Comparison of ENCODE assay signal across 8 mouse cellular contexts in genomic region chr10:83543439-83544102, GRCm38 (mm10). TPM values are rescaled to one million over a fixed set of nuclear protein-coding genes. Genes with fewer than 3 reads are reported as not detected.
DNase-seq lines count a peak whose midpoint lies in the region; ATAC-seq and TF ChIP-seq lines count a peak whose summit lies in the region.

Gene Washc4, plus strand, starts transcription at chr10:83543752.

- no peaks in the 10 kb centered on the region for H3K9me3 ChIP-seq in embryonic facial prominence, embryonic 13.5 days
- no peaks in the 10 kb centered on the region for H3K9me3 ChIP-seq in limb, embryonic 14.5 days (ENCODE audit: control insufficient read depth, low read length)
- H3K9me3 ChIP-seq in midbrain, postnatal 0 days (ENCODE audit: low read length) = no peaks in the 10 kb centered on the region

- H3K4me3 ChIP-seq in embryonic facial prominence, embryonic 13.5 days = peak within 1 kb of the TSS; percentile 66
- H3K4me3 ChIP-seq in limb, embryonic 14.5 days (replicated peaks; ENCODE audit: low read length) = peak within 1 kb of the TSS; percentile 97
- H3K4me3 ChIP-seq in midbrain, postnatal 0 days (ENCODE audit: low read depth, low read length) = peak within 1 kb of the TSS; percentile 77

- TF ChIP-seq POLR2A in limb, embryonic 14.5 days (IDR thresholded peaks at IDR 0.05; ENCODE audit: borderline replicate concordance, extremely low read depth, insufficient read depth, insufficient read length) = peak; percentile 99

- peak within 1 kb of the TSS; percentile 66 for H3K4me2 ChIP-seq in embryonic facial prominence, embryonic 13.5 days
- peak within 1 kb of the TSS; percentile 67 for H3K4me2 ChIP-seq in limb, embryonic 14.5 days (replicated peaks; ENCODE audit: low read depth, low read length, severe bottlenecking)
- H3K4me2 ChIP-seq in midbrain, postnatal 0 days (ENCODE audit: low read depth, low read length, poor library complexity, severe bottlenecking) = peak within 1 kb of the TSS; percentile 44

- no peaks in the 10 kb centered on the region for H3K27me3 ChIP-seq in embryonic facial prominence, embryonic 13.5 days
- H3K27me3 ChIP-seq in limb, embryonic 14.5 days (ENCODE audit: control insufficient read depth, insufficient read depth, low read length) = no peaks in the 10 kb centered on the region
- no peaks in the 10 kb centered on the region for H3K27me3 ChIP-seq in midbrain, postnatal 0 days (ENCODE audit: insufficient read depth, low read length)

- H3K4me1 ChIP-seq in embryonic facial prominence, embryonic 13.5 days = peaks cover 8% of the 10 kb centered on the region
- peaks cover 10% of the 10 kb centered on the region for H3K4me1 ChIP-seq in limb, embryonic 14.5 days (ENCODE audit: control insufficient read depth, insufficient read depth, low read length)
- H3K4me1 ChIP-seq in midbrain, postnatal 0 days (ENCODE audit: insufficient read depth, low read length) = peaks cover 7% of the 10 kb centered on the region; the same call in 1 of the 2 replicates

- peak within 1 kb of the TSS; percentile 89 for H3K27ac ChIP-seq in embryonic facial prominence, embryonic 13.5 days
- peak within 1 kb of the TSS; percentile 89 for H3K27ac ChIP-seq in limb, embryonic 14.5 days (replicated peaks; ENCODE audit: low read depth, low read length)
- H3K27ac ChIP-seq in midbrain, postnatal 0 days (ENCODE audit: low read depth, low read length) = peak within 1 kb of the TSS; percentile 91

- TF ChIP-seq CTCF in midbrain, postnatal 0 days (IDR thresholded peaks at IDR 0.05) = no peak

- peaks cover 10% of the 10 kb centered on the region for H3K36me3 ChIP-seq in embryonic facial prominence, embryonic 13.5 days
- peaks cover 9% of the 10 kb centered on the region for H3K36me3 ChIP-seq in limb, embryonic 14.5 days (ENCODE audit: control insufficient read depth, insufficient read depth, low read length)
- no peaks in the 10 kb centered on the region for H3K36me3 ChIP-seq in midbrain, postnatal 0 days (ENCODE audit: insufficient read depth, low read length)

- H3K9ac ChIP-seq in embryonic facial prominence, embryonic 13.5 days = peak within 1 kb of the TSS; percentile 87
- H3K9ac ChIP-seq in limb, embryonic 14.5 days (ENCODE audit: low read depth, low read length, severe bottlenecking) = peak within 1 kb of the TSS; percentile 92
- peak within 1 kb of the TSS; percentile 81 for H3K9ac ChIP-seq in midbrain, postnatal 0 days (replicated peaks; ENCODE audit: low read length, poor library complexity, severe bottlenecking)

- WGBS in embryonic facial prominence, embryonic 13.5 days = 1% methylated on average over 49 of the region's 49 CpGs
- 2% methylated on average over 24 of the region's 49 CpGs for WGBS in limb, embryonic 14.5 days
- 2% methylated on average over 47 of the region's 49 CpGs for WGBS in midbrain, postnatal 0 days

- peak; percentile 93 for DNase-seq in 3134 (ENCODE audit: extremely low read depth, insufficient read length, low spot score)
- DNase-seq in adrenal gland, postnatal 36 days = peak; percentile 98 to 99
- DNase-seq in heart, adult 8-10 months (ENCODE audit: low spot score) = peak; percentile 95
- peak; percentile 95 for DNase-seq in kidney, adult 9 months
- peak; percentile 93 for DNase-seq in limb, embryonic 14.5 days (ENCODE audit: low spot score)
- DNase-seq in midbrain, postnatal 0 days (ENCODE audit: low spot score) = peak; percentile 96
- DNase-seq in spleen, postnatal 14 days (ENCODE audit: low spot score in 2 of 2) = peak; percentile 83 to 92

- ATAC-seq in embryonic facial prominence, embryonic 13.5 days (ENCODE audit: insufficient number of reproducible peaks, insufficient read depth, low FRiP score, low TSS enrichment, low read depth) = peak; percentile 97
- peak; percentile 99 for ATAC-seq in limb, embryonic 14.5 days (ENCODE audit: low FRiP score, low read depth)
- peak; percentile 99 for ATAC-seq in midbrain, postnatal 0 days (ENCODE audit: low FRiP score)

RNA-seq across cellular contexts. Expression of gene Washc4, which starts in this region (rescaled TPM):
- total RNA-seq in adrenal gland, postnatal 36 days (2021) = 10 to 100 TPM; 26.1 to 29.8 TPM
- polyA plus RNA-seq in embryonic facial prominence, embryonic 13.5 days (2015; fragmentation: Nextera tagmentation; extraction: Ambion mirVana) = 41.6 and 45.7 TPM in 2 replicates
- 10 to 100 TPM; 12.3 to 14.9 (median 12.9) TPM for total RNA-seq in heart, adult 8-10 months (2022)
- 14.2 and 16.4 TPM in 2 replicates for polyA plus RNA-seq in limb, embryonic 14.5 days (2012; rRNA removed)
- polyA plus RNA-seq in limb, embryonic 14.5 days (2014; fragmentation: Nextera tagmentation; extraction: Ambion mirVana) = 36.2 and 39.3 TPM in 2 replicates
- 16.5 and 25.4 TPM in 2 replicates for total RNA-seq in midbrain, postnatal 0 days (2014; rRNA removed)
- 21.8 and 22.1 TPM in 2 replicates for polyA plus RNA-seq in midbrain, postnatal 0 days (2015; fragmentation: Nextera tagmentation; extraction: Ambion mirVana)

Comparison
In these comparisons a context has a peak if more than half of its experiments do, and no peak if none do; other contexts are left out.
1. Peak in every context shown above with its lines: DNase-seq, ATAC-seq, H3K4me3 ChIP-seq and H3K27ac ChIP-seq.